Mouse (Mus musculus) testis, adult 2 months (tissue): Measurements from ENCODE around the gene Vwa3a. TPM values are rescaled to one million over a fixed set of nuclear protein-coding genes. Genes with fewer than 3 reads are reported as not detected.

Source experiments
- H3K27ac ChIP-seq: fragments of 200-500 bp; 2 replicates; pipeline ENCODE4 v1.5.1; 2012; ENCODE audit warnings: low read depth, low read length; ENCODE audit not compliant: control insufficient read depth, insufficient read depth
- H3K27me3 ChIP-seq: fragments of 200-500 bp; 2 replicates; pipeline ENCODE4 v1.6.1; 2012; ENCODE audit warnings: mild to moderate bottlenecking, low read length, moderate library complexity; ENCODE audit not compliant: control insufficient read depth, insufficient read depth
- H3K36me3 ChIP-seq: fragments of 200-500 bp; 2 replicates; pipeline ENCODE4 v1.6.1; 2012; ENCODE audit warnings: mild to moderate bottlenecking, low read length; ENCODE audit not compliant: control insufficient read depth, insufficient read depth
- H3K4me1 ChIP-seq: fragments of 200-500 bp; 2 replicates; pipeline ENCODE4 v1.6.1; 2012; ENCODE audit warnings: low read length; ENCODE audit not compliant: control insufficient read depth, insufficient read depth
- H3K4me3 ChIP-seq: fragments of 200-500 bp; 2 replicates; pipeline ENCODE4 v1.5.1; 2012; ENCODE audit warnings: low read depth, mild to moderate bottlenecking, low read length, moderate library complexity, mixed read lengths; ENCODE audit not compliant: control insufficient read depth
- CTCF ChIP-seq: fragments of 200-500 bp; IDR thresholded peaks from 2 replicates; pipeline ENCODE4 v1.5.1; 2012; ENCODE audit warnings: low read depth, mild to moderate bottlenecking, inconsistent platforms, low read length, moderate library complexity; ENCODE audit not compliant: control insufficient read depth, insufficient read depth, insufficient replicate concordance
- POLR2A ChIP-seq: fragments of 200-500 bp; IDR thresholded peaks from 2 replicates; pipeline ENCODE4 v1.6.1; 2012; ENCODE audit warnings: low read depth, mild to moderate bottlenecking, inconsistent platforms, low read length, moderate library complexity; ENCODE audit not compliant: control insufficient read depth
- polyA plus RNA-seq: library from polyadenylated mRNA; depleted of rRNA; stranded (reverse); fragments of >200 nt; gene quantifications from 2 replicates; pipeline ENCODE4 v1.2.3, GENCODE M21; 2012

Vwa3a gene
- polyA plus RNA-seq, 1 experiment, result 85.4 TPM

GRCm38 (mm10) chr7:120746821-120747220 is 7.7 kb downstream of the Vwa3a start:
- peak overlapping the region; percentile 6; the same call in 1 of the 2 replicates for H3K27ac ChIP-seq
- H3K4me1 ChIP-seq, result peaks cover 3% of the 10 kb centered on the region
- no peak overlapping the region for H3K4me3 ChIP-seq
- no peaks in the 10 kb centered on the region for H3K36me3 ChIP-seq
- H3K27me3 ChIP-seq, result no peaks in the 10 kb centered on the region
- TF ChIP-seq CTCF (no peak), POLR2A (no peak)

DNA sequence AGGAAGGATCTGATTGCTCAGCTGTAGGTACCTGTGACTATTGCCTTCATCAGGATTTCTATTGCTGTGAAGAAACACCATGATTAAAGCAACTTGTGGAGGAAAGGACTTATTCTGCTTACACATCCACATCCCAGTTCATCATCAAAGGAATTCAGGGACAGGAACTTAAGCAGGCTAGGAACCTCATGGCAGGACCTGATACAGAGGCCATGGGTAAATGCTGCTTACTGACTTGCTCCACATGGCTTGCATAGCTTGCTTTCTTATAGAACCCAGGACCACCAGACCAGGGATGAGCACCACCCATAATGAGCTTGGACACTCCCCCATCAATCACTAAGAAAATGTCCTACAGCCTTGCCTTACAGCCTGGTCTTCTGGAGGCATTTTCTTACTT is 9.4 kb downstream of the Vwa3a start:
- no peaks in the 10 kb centered on the region for H3K27me3 ChIP-seq
- H3K36me3 ChIP-seq, result no peaks in the 10 kb centered on the region
- no peak for TF ChIP-seq CTCF
- TF ChIP-seq POLR2A, result no peak
- peaks cover 3% of the 10 kb centered on the region for H3K4me1 ChIP-seq
- H3K27ac ChIP-seq, result no peak overlapping the region
- no peak overlapping the region for H3K4me3 ChIP-seq

DNA sequence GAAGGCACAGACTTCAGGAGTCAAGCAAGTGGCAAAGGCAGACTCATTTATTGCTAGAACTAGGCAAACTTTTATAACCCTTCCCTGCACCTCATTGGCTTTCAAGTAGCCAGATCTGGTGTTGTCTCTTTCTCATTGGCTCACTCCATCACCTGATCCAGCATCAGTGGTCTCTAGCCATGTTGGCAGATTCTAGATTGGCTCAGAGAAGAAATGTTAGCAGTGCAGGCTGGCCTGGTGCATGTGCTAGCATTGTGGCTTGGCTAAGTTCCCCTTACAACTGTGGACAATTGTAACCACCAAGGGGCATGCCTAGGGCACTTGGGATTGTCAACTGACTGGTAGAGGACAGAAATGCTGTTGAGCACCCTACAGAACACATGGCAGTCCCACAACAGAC is 12.2 kb downstream of the Vwa3a start:
- Histone ChIP-seq H3K36me3 (no peaks in the 10 kb centered on the region), H3K4me1 (peaks cover 3% of the 10 kb centered on the region; the same call in 1 of the 2 replicates), H3K27me3 (no peaks in the 10 kb centered on the region), H3K27ac (no peak overlapping the region), H3K4me3 (no peak overlapping the region)
- no peak for TF ChIP-seq POLR2A
- TF ChIP-seq CTCF, result no peak

DNA sequence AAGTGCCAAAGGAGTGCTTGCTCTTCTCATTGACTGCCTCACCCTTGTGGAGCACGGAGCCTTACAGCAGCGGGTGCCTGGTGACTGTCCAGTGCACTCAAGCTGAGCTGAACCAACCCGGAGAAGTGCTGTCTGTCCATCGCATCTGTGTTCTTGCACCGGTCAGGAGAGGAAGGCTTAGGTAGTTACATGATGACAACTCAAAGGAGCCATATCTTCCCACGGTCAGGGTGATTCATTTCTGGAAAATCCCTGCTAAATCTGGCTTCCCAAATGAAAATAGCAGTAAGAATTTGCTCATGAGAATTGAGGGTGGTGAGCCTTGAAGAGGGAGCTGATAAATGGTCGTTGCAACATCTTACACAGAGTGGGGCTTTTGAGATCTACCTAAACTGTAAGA is 12.8 kb downstream of the Vwa3a start:
- Histone ChIP-seq H3K4me1 (peaks cover 2% of the 10 kb centered on the region; the same call in 1 of the 2 replicates), H3K4me3 (no peak overlapping the region), H3K36me3 (no peaks in the 10 kb centered on the region), H3K27ac (no peak overlapping the region), H3K27me3 (no peaks in the 10 kb centered on the region)
- no peak for TF ChIP-seq POLR2A
- no peak for TF ChIP-seq CTCF

DNA sequence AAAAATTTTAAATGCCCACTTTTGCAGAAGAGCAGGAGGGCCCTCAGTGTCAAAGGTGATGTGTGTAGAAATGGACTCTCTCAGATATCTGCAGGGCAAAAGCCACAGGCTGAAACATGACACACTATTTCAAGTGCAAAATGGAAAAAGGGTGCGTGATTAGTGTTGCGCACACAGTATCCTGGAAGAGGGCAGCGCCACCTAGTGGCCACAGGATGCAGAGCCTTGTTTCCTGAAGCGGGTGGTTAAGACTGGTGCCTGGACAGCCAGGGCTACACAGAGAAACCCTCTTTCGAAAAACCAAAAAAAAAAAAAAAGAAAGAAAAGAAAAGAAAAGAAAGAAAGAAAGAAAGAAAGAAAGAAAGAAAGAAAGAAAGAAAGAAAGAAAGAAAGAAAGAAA is 15.6 kb downstream of the Vwa3a start:
- Histone ChIP-seq H3K27me3 (no peaks in the 10 kb centered on the region), H3K4me3 (no peak overlapping the region), H3K4me1 (no peaks in the 10 kb centered on the region), H3K27ac (no peak overlapping the region), H3K36me3 (no peaks in the 10 kb centered on the region)
- TF ChIP-seq CTCF (peak; percentile 94), POLR2A (no peak)

DNA sequence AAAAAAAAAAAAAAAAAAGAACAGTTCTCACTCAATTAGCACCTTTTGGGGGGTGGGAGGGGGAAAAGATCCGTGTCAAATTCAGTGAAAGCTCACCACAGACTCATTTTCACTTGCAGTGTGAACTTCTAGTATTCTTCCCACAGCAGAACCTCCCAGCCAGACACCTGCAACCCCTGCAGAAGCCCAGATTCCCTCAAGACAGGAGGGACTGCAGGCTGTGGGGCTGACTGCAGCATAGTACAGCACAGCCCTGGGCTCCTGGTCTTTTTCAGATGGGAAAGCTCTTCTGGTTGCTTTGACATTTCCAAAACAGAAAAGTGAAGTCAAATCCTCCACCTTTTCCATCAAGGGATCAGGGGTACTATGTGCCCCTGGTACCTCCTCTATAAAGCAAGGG is 28.3 kb downstream of the Vwa3a start:
- no peaks in the 10 kb centered on the region for H3K4me1 ChIP-seq
- no peak for TF ChIP-seq POLR2A
- no peak for TF ChIP-seq CTCF
- H3K27ac ChIP-seq, result no peak overlapping the region
- no peaks in the 10 kb centered on the region for H3K36me3 ChIP-seq
- H3K27me3 ChIP-seq, result no peaks in the 10 kb centered on the region
- H3K4me3 ChIP-seq, result no peak overlapping the region

- H3K27me3 ChIP-seq, result no peaks in the 10 kb centered on the region
- H3K4me1 ChIP-seq, result no peaks in the 10 kb centered on the region
- H3K4me3 ChIP-seq, result no peak overlapping the region
- H3K27ac ChIP-seq, result no peak overlapping the region
- TF ChIP-seq POLR2A (no peak), CTCF (no peak)
- no peaks in the 10 kb centered on the region for H3K36me3 ChIP-seq
These were observed 32.3 kb downstream of the Vwa3a start for GRCm38 (mm10) chr7:120771389-120771788.

- H3K4me1 ChIP-seq, result no peaks in the 10 kb centered on the region
- H3K4me3 ChIP-seq, result no peak overlapping the region
- no peak overlapping the region for H3K27ac ChIP-seq
- TF ChIP-seq POLR2A (no peak), CTCF (no peak)
- H3K27me3 ChIP-seq, result no peaks in the 10 kb centered on the region
- H3K36me3 ChIP-seq, result no peaks in the 10 kb centered on the region
These were observed 38.9 kb downstream of the Vwa3a start for GRCm38 (mm10) chr7:120778012-120778411.
